Mouse (Mus musculus) ES-E14 (cell line): ENCODE results near the gene Stk24. TPM values are rescaled to one million over a fixed set of nuclear protein-coding genes. Genes with fewer than 3 reads are reported as not detected.

Experiments used
- DNase-seq: peaks from one replicate; pipeline ENCODE4 v3.0.0-alpha.2; 2013; ENCODE audit warnings: low read depth, low spot score
- H3K27ac ChIP-seq: 2 replicates; pipeline ENCODE4 v1.5.1; 2012; ENCODE audit warnings: low read depth, mild to moderate bottlenecking, low read length, moderate library complexity, mixed read lengths; ENCODE audit not compliant: poor library complexity, insufficient read depth, severe bottlenecking
- H3K36me3 ChIP-seq: 2 replicates; pipeline ENCODE4 v1.6.1; 2012; ENCODE audit warnings: mild to moderate bottlenecking, low read length, moderate library complexity, mixed read lengths; ENCODE audit not compliant: control insufficient read depth, poor library complexity, insufficient read depth, severe bottlenecking
- H3K4me1 ChIP-seq, 2 experiments: fragments of 150-350 bp in 1 of 2; sonication (generic) in 1 of 2; 2 replicates each; pipeline ENCODE4 v1.6.1; 2012; ENCODE audit warnings: low read length in 2 of 2, mild to moderate bottlenecking in 1 of 2, mixed read lengths in 1 of 2; ENCODE audit not compliant: control insufficient read depth in 2 of 2, insufficient read depth in 2 of 2, poor library complexity in 1 of 2
- H3K4me3 ChIP-seq, 2 experiments: fragments of 150-350 bp in 1 of 2; sonication (generic) in 1 of 2; 2 replicates each; pipeline ENCODE4 v1.5.1; 2012; ENCODE audit warnings: low read length in 2 of 2, low read depth in 1 of 2, mild to moderate bottlenecking in 1 of 2, mixed read lengths in 1 of 2; ENCODE audit not compliant: insufficient read depth in 1 of 2, poor library complexity in 1 of 2, severe bottlenecking in 1 of 2
- H3K9ac ChIP-seq: 2 replicates; pipeline ENCODE4 v1.6.1; 2012; ENCODE audit warnings: low read depth, mild to moderate bottlenecking, low read length, mixed read lengths; ENCODE audit not compliant: poor library complexity, insufficient read depth, severe bottlenecking
- H3K9me3 ChIP-seq: fragments of 150-350 bp; sonication (generic); 2 replicates; pipeline ENCODE4 v1.6.1; 2012; ENCODE audit warnings: low read depth, mild to moderate bottlenecking, low read length; ENCODE audit not compliant: control insufficient read depth, insufficient read depth
- CHD2 ChIP-seq: IDR thresholded peaks from 2 replicates; pipeline ENCODE4 v1.6.1; 2014; ENCODE audit warnings: mild to moderate bottlenecking, low read depth, low read length, inconsistent platforms
- HCFC1 ChIP-seq: IDR thresholded peaks from 2 replicates; pipeline ENCODE4 v1.6.1; 2012; ENCODE audit warnings: low read length, inconsistent platforms, borderline replicate concordance; ENCODE audit not compliant: insufficient read depth
- MAFK ChIP-seq: IDR thresholded peaks from 2 replicates; pipeline ENCODE4 v1.6.1; 2014; ENCODE audit warnings: mild to moderate bottlenecking, low read depth, low read length, inconsistent platforms; ENCODE audit not compliant: insufficient read depth
- ZC3H11A ChIP-seq: IDR thresholded peaks from 2 replicates; pipeline ENCODE4 v1.6.1; 2012; ENCODE audit warnings: low read depth, mild to moderate bottlenecking, inconsistent platforms, low read length, borderline replicate concordance
- ZNF384 ChIP-seq: IDR thresholded peaks from 2 replicates; pipeline ENCODE4 v1.6.1; 2012; ENCODE audit warnings: low read depth, low read length, inconsistent platforms
- in situ Hi-C, 2 experiments: fragments of 600-800 bp; cut with MboI; formaldehyde crosslinking; loops; one replicate each; pipeline ENCODE4 v1.15.1; 2025; ENCODE audit warnings: low sequenced_read_pairs in 2 of 2, inconsistent platforms in 1 of 2; ENCODE audit not compliant: unreplicated experiment in 2 of 2
- total RNA-seq: library from RNA; depleted of rRNA; stranded (reverse); fragments of 300-350 nt; gene quantifications from 2 replicates; pipeline ENCODE4 v1.2.3, GENCODE M21; 2012

The Stk24 gene
- total RNA-seq, 1 experiment, result 21.2 TPM

- peaks cover 2% of the 10 kb centered on the region; the same call in 1 of the 2 replicates for H3K36me3 ChIP-seq
- no peak for DNase-seq
- in situ Hi-C loops, result no loop called here
- no peak overlapping the region for H3K9ac ChIP-seq
- TF ChIP-seq CHD2, result no peak
- no peak for TF ChIP-seq ZNF384
- no peak for TF ChIP-seq HCFC1
- TF ChIP-seq ZC3H11A, result no peak
- TF ChIP-seq MAFK, result no peak
- peaks cover 0 to 25% of the 10 kb centered on the region in 2 experiments; a peak in 3 of 4 replicates for H3K4me1 ChIP-seq
- no peak overlapping the region for H3K27ac ChIP-seq
- H3K9me3 ChIP-seq, result no peaks in the 10 kb centered on the region
- no peak overlapping the region for H3K4me3 ChIP-seq
These were observed 13.7 kb downstream of the Stk24 start for GRCm38 (mm10) chr14:121365991-121366728.

GRCm38 (mm10) chr14:121365390-121365789 lies 14.4 kb downstream of the Stk24 start:
- TF ChIP-seq ZNF384 (no peak), HCFC1 (no peak), ZC3H11A (no peak), CHD2 (no peak)
- H3K27ac ChIP-seq, result no peak overlapping the region
- peaks cover 2% of the 10 kb centered on the region; the same call in 1 of the 2 replicates for H3K36me3 ChIP-seq
- DNase-seq, result no peak
- in situ Hi-C loops, result no loop called here
- no peak overlapping the region for H3K4me3 ChIP-seq
- H3K9ac ChIP-seq, result no peak overlapping the region
- H3K9me3 ChIP-seq, result no peaks in the 10 kb centered on the region
- H3K4me1 ChIP-seq, result peaks cover 0 to 28% of the 10 kb centered on the region in 2 experiments; a peak in 3 of 4 replicates

- Histone ChIP-seq H3K9ac (no peak overlapping the region), H3K4me1 (peaks cover 3 to 36% of the 10 kb centered on the region in 2 experiments), H3K27ac (no peak overlapping the region), H3K36me3 (peaks cover 2% of the 10 kb centered on the region; the same call in 1 of the 2 replicates), H3K9me3 (no peaks in the 10 kb centered on the region), H3K4me3 (no peak overlapping the region)
- TF ChIP-seq CHD2 (no peak), HCFC1 (no peak), ZNF384 (no peak), MAFK (no peak), ZC3H11A (no peak)
- DNase-seq, result no peak
- in situ Hi-C loops, result no loop called here
These were observed 15.5 kb downstream of the Stk24 start for GRCm38 (mm10) chr14:121364282-121364681.

GRCm38 (mm10) chr14:121361319-121362114 lies 18.3 kb downstream of the Stk24 start:
- Histone ChIP-seq H3K27ac (no peak overlapping the region), H3K9ac (no peak overlapping the region)

More at GRCm38 (mm10) chr14:121361319-121362114, 18.3 kb downstream of the Stk24 start:
- H3K4me3 ChIP-seq, result no peak overlapping the region
- no peak for DNase-seq
- no peaks in the 10 kb centered on the region for H3K9me3 ChIP-seq
- TF ChIP-seq HCFC1 (no peak), ZC3H11A (no peak), CHD2 (no peak), MAFK (no peak), ZNF384 (no peak)
- peaks cover 3 to 24% of the 10 kb centered on the region in 2 experiments; a peak in 3 of 4 replicates for H3K4me1 ChIP-seq
- peaks cover 2% of the 10 kb centered on the region; the same call in 1 of the 2 replicates for H3K36me3 ChIP-seq
- in situ Hi-C loops, result no loop called here
